Mouse (Mus musculus): ENCODE data around the gene Kdelc2. TPM values are rescaled to one million over a fixed set of nuclear protein-coding genes. Genes with fewer than 3 reads are reported as not detected.

Gene Kdelc2
- total and polyA plus RNA-seq, 3 experiments: 3.7 to 8.4 (median 6.6) TPM

GRCm38 (mm10) chr9:53401146-53401545 is 17.3 kb downstream of the Kdelc2 start:
- Histone ChIP-seq H3K27me3 (ENCODE audit: control insufficient read depth, insufficient read depth, low read length) (no peaks in the 10 kb centered on the region), H3K4me1 (ENCODE audit: control insufficient read depth, insufficient read depth, low read length) (peaks cover 1% of the 10 kb centered on the region; the same call in 1 of the 2 replicates), H3K9ac (ENCODE audit: low read depth, low read length) (no peak overlapping the region), H3K36me3 (ENCODE audit: control insufficient read depth, insufficient read depth, low read length) (no peaks in the 10 kb centered on the region), H3K79me2 (replicated peaks; ENCODE audit: control insufficient read depth, insufficient read depth, low read length) (no peaks in the 10 kb centered on the region), H3K4me3 (no peak overlapping the region), H3K27ac (no peak overlapping the region)
- DNase-seq: no peak
- WGBS: 87% methylated on average over 8 of the region's 8 CpGs
- intact Hi-C loops (cut with DNase I): no loop called here
- TF ChIP-seq POLR2A (IDR thresholded peaks at IDR 0.05; ENCODE audit: insufficient read depth, low read depth, low read length): no peak

GRCm38 (mm10) chr9:53402291-53402711 is 18.5 kb downstream of the Kdelc2 start, which contains the start of gene 4930550C14Rik:
Gene 4930550C14Rik (plus strand): TSS chr9:53402325.
- TF ChIP-seq POLR2A (IDR thresholded peaks at IDR 0.05; ENCODE audit: insufficient read depth, low read depth, low read length) (no peak), CTCF (IDR thresholded peaks at IDR 0.05) (no peak), EP300 (IDR thresholded peaks at IDR 0.05; ENCODE audit: insufficient read depth, low read depth, low read length) (no peak)
- H3K79me2 ChIP-seq (replicated peaks; ENCODE audit: control insufficient read depth, insufficient read depth, low read length): no peaks in the 10 kb centered on the region
- 12% methylated on average over 11 of the region's 11 CpGs for WGBS
- peak; percentile 35 to 39 for DNase-seq
- H3K27me3 ChIP-seq (ENCODE audit: control insufficient read depth, insufficient read depth, low read length): no peaks in the 10 kb centered on the region
- H3K9ac ChIP-seq (ENCODE audit: low read depth, low read length): 0 out of 2 replicates have a peak within 1 kb of the TSS, but pooled peaks have one; percentile 0
- intact Hi-C loops (cut with DNase I): no loop called here
- H3K4me1 ChIP-seq (ENCODE audit: control insufficient read depth, insufficient read depth, low read length): peaks cover 1% of the 10 kb centered on the region; the same call in 1 of the 2 replicates
- no peaks in the 10 kb centered on the region for H3K36me3 ChIP-seq (ENCODE audit: control insufficient read depth, insufficient read depth, low read length)
- peak within 1 kb of the TSS; percentile 5; the same call in 1 of the 2 replicates for H3K27ac ChIP-seq
- H3K4me3 ChIP-seq: peak within 1 kb of the TSS; percentile 18

GRCm38 (mm10) chr9:53402991-53403390 is 19.2 kb downstream of the Kdelc2 start:
- H3K4me1 ChIP-seq (ENCODE audit: control insufficient read depth, insufficient read depth, low read length): peaks cover 1% of the 10 kb centered on the region; the same call in 1 of the 2 replicates

GRCm38 (mm10) chr9:53404050-53404752 is 20.4 kb downstream of the Kdelc2 start:
- 69% methylated on average over 6 of the region's 6 CpGs for WGBS

More at GRCm38 (mm10) chr9:53402991-53403390, 19.2 kb downstream of the Kdelc2 start:
- Histone ChIP-seq H3K79me2 (replicated peaks; ENCODE audit: control insufficient read depth, insufficient read depth, low read length) (no peaks in the 10 kb centered on the region), H3K9ac (ENCODE audit: low read depth, low read length) (no peak overlapping the region), H3K4me3 (no peak overlapping the region), H3K27me3 (ENCODE audit: control insufficient read depth, insufficient read depth, low read length) (no peaks in the 10 kb centered on the region), H3K36me3 (ENCODE audit: control insufficient read depth, insufficient read depth, low read length) (no peaks in the 10 kb centered on the region), H3K27ac (no peak overlapping the region)
- intact Hi-C loops (cut with DNase I): no loop called here
- WGBS: 84% methylated on average over 8 of the region's 8 CpGs
- TF ChIP-seq EP300 (IDR thresholded peaks at IDR 0.05; ENCODE audit: insufficient read depth, low read depth, low read length) (no peak), POLR2A (IDR thresholded peaks at IDR 0.05; ENCODE audit: insufficient read depth, low read depth, low read length) (no peak), CTCF (IDR thresholded peaks at IDR 0.05) (no peak)
- no peak for DNase-seq

GRCm38 (mm10) chr9:53404753-53405722 is 21.2 kb downstream of the Kdelc2 start:
- no peaks in the 10 kb centered on the region for H3K36me3 ChIP-seq (ENCODE audit: control insufficient read depth, insufficient read depth, low read length)
- peak; percentile 67 to 77 for DNase-seq
- H3K4me3 ChIP-seq: peak overlapping the region; percentile 20; the same call in 1 of the 2 replicates
- peak overlapping the region; percentile 35 for H3K9ac ChIP-seq (ENCODE audit: low read depth, low read length)
- peaks cover 1% of the 10 kb centered on the region; the same call in 1 of the 2 replicates for H3K4me1 ChIP-seq (ENCODE audit: control insufficient read depth, insufficient read depth, low read length)
- intact Hi-C loops (cut with DNase I): no loop called here
- no peaks in the 10 kb centered on the region for H3K27me3 ChIP-seq (ENCODE audit: control insufficient read depth, insufficient read depth, low read length)
- TF ChIP-seq EP300 (IDR thresholded peaks at IDR 0.05; ENCODE audit: insufficient read depth, low read depth, low read length) (0 out of 2 replicates have a peak, but pooled peaks have one; percentile 19), POLR2A (IDR thresholded peaks at IDR 0.05; ENCODE audit: insufficient read depth, low read depth, low read length) (peak; percentile 53; the same call in 1 of the 2 replicates), CTCF (IDR thresholded peaks at IDR 0.05) (no peak)
- H3K79me2 ChIP-seq (replicated peaks; ENCODE audit: control insufficient read depth, insufficient read depth, low read length): no peaks in the 10 kb centered on the region
- WGBS: 30% methylated on average over 21 of the region's 21 CpGs
- 0 out of 2 replicates have a peak overlapping the region, but pooled peaks have one; percentile 31 for H3K27ac ChIP-seq

More at GRCm38 (mm10) chr9:53404050-53404752, 20.4 kb downstream of the Kdelc2 start:
- Histone ChIP-seq H3K4me1 (ENCODE audit: control insufficient read depth, insufficient read depth, low read length) (peaks cover 1% of the 10 kb centered on the region; the same call in 1 of the 2 replicates), H3K27ac (no peak overlapping the region), H3K36me3 (ENCODE audit: control insufficient read depth, insufficient read depth, low read length) (no peaks in the 10 kb centered on the region), H3K79me2 (replicated peaks; ENCODE audit: control insufficient read depth, insufficient read depth, low read length) (no peaks in the 10 kb centered on the region), H3K27me3 (ENCODE audit: control insufficient read depth, insufficient read depth, low read length) (no peaks in the 10 kb centered on the region), H3K4me3 (no peak overlapping the region), H3K9ac (ENCODE audit: low read depth, low read length) (no peak overlapping the region)
- DNase-seq: no peak
- intact Hi-C loops (cut with DNase I): no loop called here
- TF ChIP-seq POLR2A (IDR thresholded peaks at IDR 0.05; ENCODE audit: insufficient read depth, low read depth, low read length): no peak
- no peak for TF ChIP-seq CTCF (IDR thresholded peaks at IDR 0.05)
- no peak for TF ChIP-seq EP300 (IDR thresholded peaks at IDR 0.05; ENCODE audit: insufficient read depth, low read depth, low read length)

Measured in heart, adult 2 months (tissue).